Mouse (Mus musculus) left cerebral cortex, postnatal 25 days (tissue): ENCODE measurements around the gene Kctd14. TPM values are rescaled to one million over a fixed set of nuclear protein-coding genes. Genes with fewer than 3 reads are reported as not detected.

Experiments
- total RNA-seq, 2 experiments: library from RNA; stranded (reverse); gene quantifications; 2 replicates each; pipeline ENCODE4 v1.2.3; 2021

The Kctd14 gene
- total RNA-seq, 2 experiments from 2014 or later = 3.5 to 3.8 TPM

Other genes starting within 250 kb of the Kctd14 start
- 10 to 100 TPM; 13.7 to 15.6 TPM for gene Usp35, start 119.3 kb upstream of the Kctd14 start, total RNA-seq
- 10 to 100 TPM; 14.1 to 15.3 TPM for gene Kctd21, start 119.0 kb upstream of the Kctd14 start, total RNA-seq
- 10 to 100 TPM; 11.8 to 12.9 TPM for gene Alg8, start 79.7 kb upstream of the Kctd14 start, total RNA-seq
- 100 to 1,000 TPM; 228 to 241 TPM for gene Ndufc2, start 51.3 kb upstream of the Kctd14 start, total RNA-seq
- 10 to 100 TPM; 16.0 to 20.0 TPM for gene Thrsp, start 33.6 kb upstream of the Kctd14 start, total RNA-seq
- 10 to 100 TPM; 23.9 to 28.5 TPM for gene Ints4, start 29.6 kb downstream of the Kctd14 start, total RNA-seq
- gene Aamdc, start 128.2 kb downstream of the Kctd14 start, total RNA-seq = 10 to 100 TPM; 30.7 to 31.6 TPM
- 10 to 100 TPM; 42.9 to 47.9 TPM for gene Rsf1, start 128.6 kb downstream of the Kctd14 start, total RNA-seq
- 10 to 100 TPM; 76.2 to 89.9 TPM for gene Clns1a, start 245.3 kb downstream of the Kctd14 start, total RNA-seq